Mouse (Mus musculus) forebrain, embryonic 11.5 days (tissue): ENCODE results near the gene C5ar2. TPM values are rescaled to one million over a fixed set of nuclear protein-coding genes. Genes with fewer than 3 reads are reported as not detected.

ENCODE experiments used
- ATAC-seq: fragments of 200-750 bp; cut with Nextera tagmentation; replicated peaks from 2 replicates; pipeline ENCODE4 v1.8.0; 2017; ENCODE audit warnings: moderate TSS enrichment; ENCODE audit not compliant: low FRiP score
- DNase-seq: peaks from one replicate; pipeline ENCODE4 v3.0.0-alpha.2; 2017; ENCODE audit warnings: low spot score
- H3K27ac ChIP-seq: fragments of 300-500 bp; sonication (generic); 2 replicates; pipeline ENCODE4 v1.5.1; 2014; ENCODE audit warnings: low read depth, low read length
- H3K27me3 ChIP-seq: fragments of 300-500 bp; sonication (generic); 2 replicates; pipeline ENCODE4 v1.6.1; 2014; ENCODE audit warnings: mild to moderate bottlenecking, low read length, mixed read lengths; ENCODE audit not compliant: control insufficient read depth, insufficient read depth
- H3K36me3 ChIP-seq: fragments of 300-500 bp; sonication (generic); 2 replicates; pipeline ENCODE4 v1.6.1; 2014; ENCODE audit warnings: mild to moderate bottlenecking, low read length, moderate library complexity, mixed read lengths; ENCODE audit not compliant: control insufficient read depth, insufficient read depth
- H3K4me1 ChIP-seq: fragments of 300-500 bp; sonication (generic); replicated peaks from 2 replicates; pipeline ENCODE4 v1.6.1; 2014; ENCODE audit warnings: low read length, mixed read lengths; ENCODE audit not compliant: control insufficient read depth, insufficient read depth
- H3K4me2 ChIP-seq: fragments of 300-500 bp; sonication (generic); 2 replicates; pipeline ENCODE4 v1.6.1; 2014; ENCODE audit warnings: low read depth, mild to moderate bottlenecking, low read length, moderate library complexity, mixed read lengths; ENCODE audit not compliant: severe bottlenecking
- H3K4me3 ChIP-seq: fragments of 300-500 bp; sonication (generic); 2 replicates; pipeline ENCODE4 v1.5.1; 2014; ENCODE audit warnings: low read depth, low read length
- H3K9ac ChIP-seq: fragments of 300-500 bp; sonication (generic); 2 replicates; pipeline ENCODE4 v1.6.1; 2014; ENCODE audit warnings: low read length
- H3K9me3 ChIP-seq: fragments of 300-500 bp; sonication (generic); 2 replicates; pipeline ENCODE4 v1.6.1; 2016; ENCODE audit warnings: low read length, mixed read lengths; ENCODE audit not compliant: control insufficient read depth
- WGBS: fragments of 180-500 bp; shearing (Covaris S2); extraction: QIAGEN DNeasy Blood & Tissue Kit; methylation state at CpG from one replicate; pipeline ENCODE4 v1.1.7; 2014; 5-methylcytosine and 5-hydroxymethylcytosine counted together
- polyA plus RNA-seq: library from polyadenylated mRNA; unstranded; fragments of >200 nt; fragmentation: Nextera tagmentation; extraction: Ambion mirVana; gene quantifications from 2 replicates; pipeline ENCODE4 v1.2.1, GENCODE M21; 2014

C5ar2 gene
- 0.12 and 0.25 TPM in 2 replicates for polyA plus RNA-seq

GRCm38 (mm10) chr7:16244067-16244466 is at the start of gene C5ar2:
C5ar2 (minus strand) TSS chr7:16244154.
- Histone ChIP-seq H3K27ac (no peak within 1 kb of the TSS), H3K36me3 (no peaks in the 10 kb centered on the region), H3K9me3 (no peaks in the 10 kb centered on the region), H3K4me2 (no peak within 1 kb of the TSS), H3K4me3 (no peak within 1 kb of the TSS), H3K4me1 (no peaks in the 10 kb centered on the region), H3K9ac (no peak within 1 kb of the TSS), H3K27me3 (no peaks in the 10 kb centered on the region)
- ATAC-seq, result no peak
- 83% methylated on average over 5 of the region's 5 CpGs for WGBS
- no peak for DNase-seq

GRCm38 (mm10) chr7:16287791-16288190 is 43.8 kb upstream of the C5ar2 start:
- 74% methylated on average over 1 of the region's 1 CpGs for WGBS
- no peaks in the 10 kb centered on the region for H3K9me3 ChIP-seq
- H3K27ac ChIP-seq, result no peak overlapping the region
- no peaks in the 10 kb centered on the region for H3K36me3 ChIP-seq
- ATAC-seq (no peak), DNase-seq (no peak)
- H3K4me1 ChIP-seq, result peaks cover 5% of the 10 kb centered on the region; the same call in 1 of the 2 replicates
- no peak overlapping the region for H3K9ac ChIP-seq
- H3K4me2 ChIP-seq, result no peak overlapping the region
- H3K4me3 ChIP-seq, result no peak overlapping the region
- H3K27me3 ChIP-seq, result no peaks in the 10 kb centered on the region

DNA sequence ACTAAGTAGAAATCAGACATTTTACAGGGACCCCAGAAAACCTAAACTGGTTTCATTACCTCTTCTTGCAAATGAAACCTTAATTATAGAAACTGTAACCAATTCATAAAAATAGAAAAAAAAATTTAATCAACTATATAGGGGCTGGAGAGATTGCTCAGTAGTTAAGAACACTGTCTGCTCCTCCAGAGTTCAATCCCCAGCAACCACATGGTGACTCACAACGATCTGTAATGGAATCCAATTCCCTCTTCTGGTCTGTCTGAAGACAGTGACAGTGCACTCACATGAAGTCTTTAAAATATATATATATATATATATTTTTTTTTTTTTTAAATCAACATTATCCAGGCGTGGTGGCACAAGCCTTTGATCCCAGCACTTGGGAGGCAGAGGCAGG is 43.1 kb upstream of the C5ar2 start:
- peak overlapping the region; percentile 68; the same call in 1 of the 2 replicates for H3K4me3 ChIP-seq
- peaks cover 5% of the 10 kb centered on the region; the same call in 1 of the 2 replicates for H3K4me1 ChIP-seq
- DNase-seq (no peak), ATAC-seq (no peak)
- no peaks in the 10 kb centered on the region for H3K9me3 ChIP-seq
- H3K27me3 ChIP-seq, result no peaks in the 10 kb centered on the region
- no peak overlapping the region for H3K27ac ChIP-seq
- peak overlapping the region; percentile 54; the same call in 1 of the 2 replicates for H3K4me2 ChIP-seq
- 90% methylated on average over 2 of the region's 2 CpGs for WGBS
- peak overlapping the region; percentile 80 for H3K9ac ChIP-seq
- no peaks in the 10 kb centered on the region for H3K36me3 ChIP-seq

- H3K4me1 ChIP-seq, result peaks cover 5% of the 10 kb centered on the region; the same call in 1 of the 2 replicates
- peaks cover 2% of the 10 kb centered on the region; the same call in 1 of the 2 replicates for H3K36me3 ChIP-seq
- under 1% methylated on average over 68 of the region's 70 CpGs for WGBS
- peak within 1 kb of the TSS; percentile 89 for H3K27ac ChIP-seq
- peak within 1 kb of the TSS; percentile 54 for H3K4me2 ChIP-seq
- peak; percentile 93 for ATAC-seq
- H3K9ac ChIP-seq, result peak within 1 kb of the TSS; percentile 80
- DNase-seq, result peak; percentile 100
- peak within 1 kb of the TSS; percentile 68 for H3K4me3 ChIP-seq
- no peaks in the 10 kb centered on the region for H3K9me3 ChIP-seq
- H3K27me3 ChIP-seq, result no peaks in the 10 kb centered on the region
Measured at GRCm38 (mm10) chr7:16286026-16286961, 42.3 kb upstream of the C5ar2 start, which contains the start of gene Ccdc9. Ccdc9 (minus strand) TSS chr7:16286795.

GRCm38 (mm10) chr7:16285450-16286025 is 41.6 kb upstream of the C5ar2 start:
- Histone ChIP-seq H3K9ac (no peak overlapping the region), H3K4me1 (peaks cover 5% of the 10 kb centered on the region; the same call in 1 of the 2 replicates), H3K36me3 (peaks cover 4% of the 10 kb centered on the region; the same call in 1 of the 2 replicates), H3K9me3 (no peaks in the 10 kb centered on the region), H3K27me3 (no peaks in the 10 kb centered on the region), H3K4me2 (peak overlapping the region; percentile 54), H3K27ac (no peak overlapping the region), H3K4me3 (peak overlapping the region; percentile 68)
- ATAC-seq (peak; percentile 72), DNase-seq (peak; percentile 73)
- WGBS, result 5% methylated on average over 14 of the region's 14 CpGs

DNA sequence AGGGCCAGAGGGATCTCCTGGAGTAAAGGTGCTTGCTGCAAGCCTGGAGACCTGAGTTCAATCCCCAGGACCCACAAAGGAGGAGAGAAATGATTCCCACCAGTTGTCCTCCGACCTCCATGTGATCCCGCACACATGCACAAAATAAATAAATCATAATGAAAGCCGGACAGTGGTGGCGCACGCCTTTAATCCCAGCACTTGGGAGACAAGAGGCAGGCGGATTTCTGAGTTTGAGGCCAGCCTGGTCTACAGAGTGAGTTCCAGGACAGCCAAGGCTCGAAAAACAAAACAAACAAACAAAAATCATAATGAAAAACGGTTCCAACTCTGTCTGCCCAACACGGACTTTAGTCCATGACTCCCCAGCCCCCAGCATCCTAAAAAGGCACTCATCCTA is 41.0 kb upstream of the C5ar2 start:
- peaks cover 5% of the 10 kb centered on the region; the same call in 1 of the 2 replicates for H3K4me1 ChIP-seq
- H3K9me3 ChIP-seq, result no peaks in the 10 kb centered on the region
- DNase-seq, result no peak
- H3K4me2 ChIP-seq, result no peak overlapping the region
- no peak overlapping the region for H3K27ac ChIP-seq
- no peak overlapping the region for H3K9ac ChIP-seq
- 80% methylated on average over 9 of the region's 9 CpGs for WGBS
- no peak for ATAC-seq
- H3K27me3 ChIP-seq, result no peaks in the 10 kb centered on the region
- peaks cover 5% of the 10 kb centered on the region; the same call in 1 of the 2 replicates for H3K36me3 ChIP-seq
- 0 out of 2 replicates have a peak overlapping the region, but pooled peaks have one; percentile 68 for H3K4me3 ChIP-seq

GRCm38 (mm10) chr7:16284001-16284400 is 40.0 kb upstream of the C5ar2 start:
- ATAC-seq, result no peak
- WGBS, result 91% methylated on average over 8 of the region's 8 CpGs
- peaks cover 5% of the 10 kb centered on the region; the same call in 1 of the 2 replicates for H3K36me3 ChIP-seq

DNA sequence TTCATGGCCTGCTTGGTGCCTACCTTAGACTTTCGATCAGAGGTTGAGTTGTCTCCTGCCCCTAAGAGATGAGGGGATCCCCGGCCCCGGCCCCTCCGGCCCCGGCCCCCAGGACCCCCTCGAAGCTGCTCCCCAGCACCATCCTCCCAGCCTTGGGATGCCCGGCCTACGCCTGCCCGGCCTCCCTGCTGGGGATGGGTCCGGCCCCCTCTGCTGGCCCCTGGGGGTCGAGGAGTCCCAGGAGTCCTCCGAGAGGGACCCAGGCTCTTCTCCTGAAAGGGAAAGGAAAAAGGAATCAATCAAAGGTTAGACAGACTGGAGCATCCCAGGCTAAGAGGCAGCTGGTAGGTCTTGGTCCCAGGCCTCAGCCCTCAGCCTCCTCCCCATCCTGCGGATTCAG is 38.4 kb upstream of the C5ar2 start:
- Histone ChIP-seq H3K4me3 (no peak overlapping the region), H3K27ac (no peak overlapping the region), H3K4me1 (peaks cover 5% of the 10 kb centered on the region; the same call in 1 of the 2 replicates), H3K9ac (no peak overlapping the region), H3K9me3 (no peaks in the 10 kb centered on the region), H3K4me2 (no peak overlapping the region), H3K36me3 (peaks cover 5% of the 10 kb centered on the region; the same call in 1 of the 2 replicates), H3K27me3 (no peaks in the 10 kb centered on the region)
- WGBS, result 95% methylated on average over 13 of the region's 13 CpGs
- ATAC-seq, result no peak
- DNase-seq, result no peak

More at GRCm38 (mm10) chr7:16284001-16284400, 40.0 kb upstream of the C5ar2 start:
- peaks cover 5% of the 10 kb centered on the region; the same call in 1 of the 2 replicates for H3K4me1 ChIP-seq
- no peak overlapping the region for H3K27ac ChIP-seq
- no peak overlapping the region for H3K9ac ChIP-seq
- H3K4me2 ChIP-seq, result no peak overlapping the region
- no peak for DNase-seq
- no peaks in the 10 kb centered on the region for H3K27me3 ChIP-seq
- H3K9me3 ChIP-seq, result no peaks in the 10 kb centered on the region
- H3K4me3 ChIP-seq, result no peak overlapping the region
